Mouse (Mus musculus) ES-Bruce4 (cell line): ENCODE results near the gene Srl. TPM values are rescaled to one million over a fixed set of nuclear protein-coding genes. Genes with fewer than 3 reads are reported as not detected.

Source experiments
- H3K27ac ChIP-seq: 2 replicates; pipeline ENCODE4 v1.5.1; 2012; ENCODE audit warnings: low read length, inconsistent platforms; ENCODE audit not compliant: insufficient read depth
- H3K27me3 ChIP-seq: 2 replicates; pipeline ENCODE4 v1.6.1; 2012; ENCODE audit warnings: mild to moderate bottlenecking, low read length, inconsistent platforms; ENCODE audit not compliant: control insufficient read depth, poor library complexity, insufficient read depth, severe bottlenecking
- H3K36me3 ChIP-seq: 2 replicates; pipeline ENCODE4 v1.6.1; 2012; ENCODE audit warnings: inconsistent platforms, mild to moderate bottlenecking, low read length, moderate library complexity; ENCODE audit not compliant: control insufficient read depth, poor library complexity, insufficient read depth, severe bottlenecking
- H3K4me1 ChIP-seq: one replicate; pipeline ENCODE4 v1.8.1; 2011; ENCODE audit warnings: low read length; ENCODE audit not compliant: control insufficient read depth, insufficient read depth
- H3K4me3 ChIP-seq: 2 replicates; pipeline ENCODE4 v1.5.1; 2011; ENCODE audit warnings: low read depth, mild to moderate bottlenecking, low read length
- H3K9ac ChIP-seq: 2 replicates; pipeline ENCODE4 v1.6.1; 2012; ENCODE audit warnings: low read depth, mild to moderate bottlenecking, inconsistent platforms; ENCODE audit not compliant: poor library complexity, severe bottlenecking
- H3K9me3 ChIP-seq: replicated peaks from 2 replicates; pipeline ENCODE4 v1.6.1; 2012; ENCODE audit warnings: mild to moderate bottlenecking, low read length, inconsistent platforms; ENCODE audit not compliant: control insufficient read depth, poor library complexity, insufficient read depth, severe bottlenecking
- CTCF ChIP-seq: IDR thresholded peaks from one replicate; pipeline ENCODE4 v1.8.1; 2011; ENCODE audit warnings: low read depth, low read length
- EP300 ChIP-seq: IDR thresholded peaks from 2 replicates; pipeline ENCODE4 v1.6.1; 2011; ENCODE audit warnings: low read depth, low read length; ENCODE audit not compliant: insufficient read depth
- POLR2A ChIP-seq: IDR thresholded peaks from one replicate; pipeline ENCODE4 v1.8.1; 2011; ENCODE audit warnings: low read length; ENCODE audit not compliant: insufficient read depth
- polyA plus RNA-seq: library from polyadenylated mRNA; stranded (reverse); fragments of >200 nt; gene quantifications from 2 replicates; pipeline ENCODE4 v1.2.4, GENCODE M21; 2011; ENCODE audit warnings: low read depth; ENCODE audit not compliant: missing spikeins, insufficient read depth, insufficient read length

Gene Srl
- polyA plus RNA-seq, result 30.0 and 33.6 TPM in 2 replicates

DNA sequence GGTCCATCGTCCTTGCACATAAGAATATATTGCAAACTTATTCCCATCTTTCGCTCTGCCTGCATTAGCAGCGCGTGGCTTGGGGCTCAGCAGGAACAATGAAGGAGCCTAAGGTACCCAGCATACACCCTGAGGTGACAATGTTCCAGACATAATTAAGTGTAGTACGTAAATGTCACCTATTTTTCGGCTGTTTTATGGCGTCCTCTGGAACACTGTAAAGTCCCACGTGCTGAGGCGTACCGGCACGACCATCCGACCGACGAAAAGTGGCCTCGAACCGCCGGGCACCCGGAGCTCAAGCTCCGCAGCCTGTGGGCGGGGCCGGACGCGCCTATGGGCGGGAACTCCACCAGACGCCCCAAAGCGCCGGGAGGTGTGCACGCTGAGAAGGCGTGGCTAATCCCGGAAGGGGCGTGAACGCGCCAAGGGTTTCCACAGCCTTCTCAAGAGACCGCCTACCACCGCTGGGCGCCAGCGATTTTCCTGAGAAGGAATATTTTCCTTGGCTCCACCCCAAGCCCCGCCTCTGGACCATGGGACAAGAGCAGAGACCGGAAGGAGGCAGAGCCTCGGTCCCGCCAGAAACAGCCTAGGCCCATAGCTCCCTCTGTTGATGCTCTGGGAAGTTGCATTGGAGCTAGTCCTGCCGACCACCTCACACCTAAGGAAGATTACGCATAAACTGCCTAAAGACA lies at the start of gene Srl:
Srl (minus strand) TSS at position 316 of the 698 bp plus-strand sequence.
- H3K9ac ChIP-seq, result peak within 1 kb of the TSS; percentile 74
- no peaks in the 10 kb centered on the region for H3K9me3 ChIP-seq
- TF ChIP-seq POLR2A (peak; percentile 70), CTCF (peak; percentile 90), EP300 (peak; percentile 26; the same call in 1 of the 2 replicates)
- no peaks in the 10 kb centered on the region for H3K27me3 ChIP-seq
- H3K36me3 ChIP-seq, result peaks cover 7% of the 10 kb centered on the region; the same call in 1 of the 2 replicates
- no peak within 1 kb of the TSS for H3K27ac ChIP-seq
- H3K4me1 ChIP-seq, result no peaks in the 10 kb centered on the region
- peak within 1 kb of the TSS; percentile 94 for H3K4me3 ChIP-seq

- Histone ChIP-seq H3K9ac (no peak overlapping the region), H3K4me1 (peaks cover 8% of the 10 kb centered on the region)
Observed at GRCm38 (mm10) chr16:4590236-4590635, 48.6 kb upstream of the Srl start.

GRCm38 (mm10) chr16:4587516-4588210 lies 46.0 kb upstream of the Srl start:
- Histone ChIP-seq H3K9ac (peak overlapping the region; percentile 47), H3K4me3 (no peak overlapping the region), H3K4me1 (peaks cover 7% of the 10 kb centered on the region), H3K9me3 (no peaks in the 10 kb centered on the region), H3K27ac (peak overlapping the region; percentile 95), H3K36me3 (no peaks in the 10 kb centered on the region), H3K27me3 (no peaks in the 10 kb centered on the region)
- TF ChIP-seq EP300 (no peak), POLR2A (no peak), CTCF (no peak)

More at GRCm38 (mm10) chr16:4590236-4590635, 48.6 kb upstream of the Srl start:
- H3K4me3 ChIP-seq, result no peak overlapping the region
- no peak for TF ChIP-seq EP300
- no peak for TF ChIP-seq POLR2A
- TF ChIP-seq CTCF, result no peak
- H3K27ac ChIP-seq, result no peak overlapping the region
- no peaks in the 10 kb centered on the region for H3K9me3 ChIP-seq
- no peaks in the 10 kb centered on the region for H3K27me3 ChIP-seq
- H3K36me3 ChIP-seq, result no peaks in the 10 kb centered on the region

DNA sequence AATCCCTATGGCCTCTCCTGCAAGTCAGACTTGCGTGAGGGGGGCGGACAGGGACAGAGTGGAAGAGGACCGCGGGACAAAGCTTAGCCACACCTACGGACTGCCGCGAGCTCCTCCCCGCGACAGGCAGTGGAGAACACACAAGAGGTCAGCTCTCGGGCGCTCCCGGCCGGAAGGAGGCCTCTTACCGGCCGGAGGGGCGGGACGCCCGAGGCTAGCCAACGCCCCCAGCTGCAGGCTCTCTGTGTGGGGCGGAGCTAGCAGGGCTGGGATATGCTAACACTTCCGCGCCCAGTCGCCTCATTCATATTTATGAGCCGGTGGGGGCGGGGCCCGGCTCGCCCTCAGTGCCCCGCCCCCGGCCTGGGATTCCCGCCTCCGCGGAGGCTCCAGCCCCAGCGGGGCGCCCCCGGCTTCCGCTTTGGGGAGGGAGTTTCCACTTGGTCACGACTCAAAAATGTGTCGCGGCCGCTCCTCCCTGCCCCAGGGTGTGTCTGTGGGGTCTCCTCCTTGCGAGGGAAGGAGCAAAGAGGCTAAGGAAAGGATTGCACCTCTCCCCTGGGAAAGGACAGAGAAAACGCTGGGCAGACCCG lies 45.0 kb upstream of the Srl start:
- peak overlapping the region; percentile 95 for H3K27ac ChIP-seq
- TF ChIP-seq EP300, result 0 out of 2 replicates have a peak, but pooled peaks have one; percentile 44
- peak; percentile 37 for TF ChIP-seq POLR2A
- TF ChIP-seq CTCF, result no peak
- H3K9ac ChIP-seq, result peak overlapping the region; percentile 47
- H3K4me1 ChIP-seq, result peaks cover 7% of the 10 kb centered on the region
- peak overlapping the region; percentile 58 for H3K4me3 ChIP-seq
- no peaks in the 10 kb centered on the region for H3K9me3 ChIP-seq
- H3K27me3 ChIP-seq, result no peaks in the 10 kb centered on the region
- H3K36me3 ChIP-seq, result no peaks in the 10 kb centered on the region

- peaks cover 7% of the 10 kb centered on the region for H3K4me1 ChIP-seq
- TF ChIP-seq POLR2A (no peak), EP300 (no peak), CTCF (no peak)
- H3K27me3 ChIP-seq, result no peaks in the 10 kb centered on the region
- H3K9me3 ChIP-seq, result no peaks in the 10 kb centered on the region
- H3K9ac ChIP-seq, result 0 out of 2 replicates have a peak overlapping the region, but pooled peaks have one; percentile 21
- peak overlapping the region; percentile 36 for H3K4me3 ChIP-seq
- no peaks in the 10 kb centered on the region for H3K36me3 ChIP-seq
- peak overlapping the region; percentile 70 for H3K27ac ChIP-seq
Observed at GRCm38 (mm10) chr16:4585642-4586530, 44.3 kb upstream of the Srl start.
